Mouse (Mus musculus): ENCODE data around the gene Vrk3. TPM values are rescaled to one million over a fixed set of nuclear protein-coding genes. Genes with fewer than 3 reads are reported as not detected.

The Vrk3 gene
- polyA plus RNA-seq, 1 experiment from 2014 or later, result 45.3 TPM

DNA sequence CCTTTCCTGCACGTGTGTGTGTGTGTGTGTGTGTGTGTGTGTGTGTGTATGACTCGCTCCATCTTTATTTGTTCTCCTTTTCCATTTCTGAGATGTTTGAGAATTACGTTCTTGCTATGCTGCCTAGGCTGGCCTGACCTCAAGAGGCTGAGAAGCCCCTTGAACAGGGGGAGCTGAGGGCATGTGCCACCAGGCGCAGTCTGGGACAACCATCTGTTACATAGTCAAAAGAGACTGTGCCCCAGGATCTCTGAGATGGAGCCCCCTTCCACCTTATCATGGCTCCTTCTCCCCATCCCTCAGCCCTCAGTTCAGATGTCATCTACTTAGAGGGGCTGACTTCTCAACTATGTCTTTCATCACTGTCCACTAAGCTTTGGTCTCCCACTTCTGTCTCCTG, 66.2 kb downstream of the Vrk3 start:
- H3K4me3 ChIP-seq (replicated peaks; ENCODE audit: low read depth, low read length), result no peak overlapping the region

GRCm38 (mm10) chr7:44814952-44815553, 66.8 kb downstream of the Vrk3 start:
- H3K4me3 ChIP-seq (replicated peaks; ENCODE audit: low read depth, low read length), result peak overlapping the region; percentile 87
- H3K27ac ChIP-seq, result peak overlapping the region; percentile 98; the same call in 1 of the 2 replicates
- DNase-seq (ENCODE audit: low spot score) (no peak), ATAC-seq (replicated peaks; ENCODE audit: low FRiP score, low read depth) (no peak)
- peak overlapping the region; percentile 94; the same call in 1 of the 2 replicates for H3K9ac ChIP-seq (ENCODE audit: low read depth, low read length)
- H3K9me3 ChIP-seq (replicated peaks; ENCODE audit: low read length), result no peaks in the 10 kb centered on the region
- no peaks in the 10 kb centered on the region for H3K36me3 ChIP-seq (ENCODE audit: insufficient read depth, low read length)
- no peak for TF ChIP-seq CTCF (IDR thresholded peaks at IDR 0.05; ENCODE audit: low read depth)
- H3K27me3 ChIP-seq (ENCODE audit: insufficient read depth, low read length), result no peaks in the 10 kb centered on the region
- peak overlapping the region; percentile 81 for H3K4me2 ChIP-seq (ENCODE audit: low read length)
- H3K4me1 ChIP-seq (replicated peaks; ENCODE audit: insufficient read depth, low read length), result peaks cover 19% of the 10 kb centered on the region
- 28% methylated on average over 14 of the region's 14 CpGs for WGBS

More for the DNA sequence above, 66.2 kb downstream of the Vrk3 start:
- no peaks in the 10 kb centered on the region for H3K9me3 ChIP-seq (replicated peaks; ENCODE audit: low read length)
- H3K36me3 ChIP-seq (ENCODE audit: insufficient read depth, low read length), result no peaks in the 10 kb centered on the region
- DNase-seq (ENCODE audit: low spot score) (no peak), ATAC-seq (replicated peaks; ENCODE audit: low FRiP score, low read depth) (no peak)
- H3K27me3 ChIP-seq (ENCODE audit: insufficient read depth, low read length), result no peaks in the 10 kb centered on the region
- peaks cover 19% of the 10 kb centered on the region for H3K4me1 ChIP-seq (replicated peaks; ENCODE audit: insufficient read depth, low read length)
- H3K4me2 ChIP-seq (ENCODE audit: low read length), result no peak overlapping the region
- 93% methylated on average over 4 of the region's 4 CpGs for WGBS
- H3K27ac ChIP-seq, result no peak overlapping the region
- no peak for TF ChIP-seq CTCF (IDR thresholded peaks at IDR 0.05; ENCODE audit: low read depth)
- H3K9ac ChIP-seq (ENCODE audit: low read depth, low read length), result no peak overlapping the region

- H3K9ac ChIP-seq (ENCODE audit: low read depth, low read length), result peak within 1 kb of the TSS; percentile 94
- H3K27me3 ChIP-seq (ENCODE audit: insufficient read depth, low read length), result no peaks in the 10 kb centered on the region
- TF ChIP-seq CTCF (IDR thresholded peaks at IDR 0.05; ENCODE audit: low read depth), result no peak
- H3K36me3 ChIP-seq (ENCODE audit: insufficient read depth, low read length), result no peaks in the 10 kb centered on the region
- ATAC-seq (replicated peaks; ENCODE audit: low FRiP score, low read depth), result peak; percentile 93
- no peaks in the 10 kb centered on the region for H3K9me3 ChIP-seq (replicated peaks; ENCODE audit: low read length)
- H3K4me1 ChIP-seq (replicated peaks; ENCODE audit: insufficient read depth, low read length), result peaks cover 23% of the 10 kb centered on the region
- under 1% methylated on average over 60 of the region's 62 CpGs for WGBS
- peak within 1 kb of the TSS; percentile 87 for H3K4me3 ChIP-seq (replicated peaks; ENCODE audit: low read depth, low read length)
- peak within 1 kb of the TSS; percentile 81 for H3K4me2 ChIP-seq (ENCODE audit: low read length)
- peak within 1 kb of the TSS; percentile 98 for H3K27ac ChIP-seq
- peak; percentile 99 for DNase-seq (ENCODE audit: low spot score)
Observed at GRCm38 (mm10) chr7:44815721-44816469, 67.7 kb downstream of the Vrk3 start, which contains the start of the genes Nup62 and Il4i1. Nup62 (plus strand) TSS chr7:44816088. Il4i1 (plus strand) TSS chr7:44816387.

- Histone ChIP-seq H3K4me2 (ENCODE audit: low read length) (peak within 1 kb of the TSS; percentile 81), H3K4me1 (replicated peaks; ENCODE audit: insufficient read depth, low read length) (peaks cover 23% of the 10 kb centered on the region), H3K4me3 (replicated peaks; ENCODE audit: low read depth, low read length) (peak within 1 kb of the TSS; percentile 87), H3K9ac (ENCODE audit: low read depth, low read length) (peak within 1 kb of the TSS; percentile 94), H3K27me3 (ENCODE audit: insufficient read depth, low read length) (no peaks in the 10 kb centered on the region), H3K27ac (peak within 1 kb of the TSS; percentile 98), H3K36me3 (ENCODE audit: insufficient read depth, low read length) (no peaks in the 10 kb centered on the region), H3K9me3 (replicated peaks; ENCODE audit: low read length) (no peaks in the 10 kb centered on the region)
- DNase-seq (ENCODE audit: low spot score), result peak; percentile 73
- peak; percentile 21 for ATAC-seq (replicated peaks; ENCODE audit: low FRiP score, low read depth)
- under 1% methylated on average over 49 of the region's 57 CpGs for WGBS
- no peak for TF ChIP-seq CTCF (IDR thresholded peaks at IDR 0.05; ENCODE audit: low read depth)
Observed at GRCm38 (mm10) chr7:44816470-44817021, 68.3 kb downstream of the Vrk3 start, which contains the start of gene Atf5. Atf5 (minus strand) TSS chr7:44816658.

- Histone ChIP-seq H3K4me1 (replicated peaks; ENCODE audit: insufficient read depth, low read length) (peaks cover 23% of the 10 kb centered on the region), H3K27ac (0 out of 2 replicates have a peak overlapping the region, but pooled peaks have one; percentile 98), H3K4me2 (ENCODE audit: low read length) (peak overlapping the region; percentile 81), H3K36me3 (ENCODE audit: insufficient read depth, low read length) (no peaks in the 10 kb centered on the region), H3K9ac (ENCODE audit: low read depth, low read length) (peak overlapping the region; percentile 94), H3K4me3 (replicated peaks; ENCODE audit: low read depth, low read length) (peak overlapping the region; percentile 87), H3K27me3 (ENCODE audit: insufficient read depth, low read length) (no peaks in the 10 kb centered on the region), H3K9me3 (replicated peaks; ENCODE audit: low read length) (no peaks in the 10 kb centered on the region)
- no peak for ATAC-seq (replicated peaks; ENCODE audit: low FRiP score, low read depth)
- TF ChIP-seq CTCF (IDR thresholded peaks at IDR 0.05; ENCODE audit: low read depth), result no peak
- DNase-seq (ENCODE audit: low spot score), result no peak
- WGBS, result 15% methylated on average over 3 of the region's 3 CpGs
Observed at GRCm38 (mm10) chr7:44817441-44817840, 69.2 kb downstream of the Vrk3 start.

DNA sequence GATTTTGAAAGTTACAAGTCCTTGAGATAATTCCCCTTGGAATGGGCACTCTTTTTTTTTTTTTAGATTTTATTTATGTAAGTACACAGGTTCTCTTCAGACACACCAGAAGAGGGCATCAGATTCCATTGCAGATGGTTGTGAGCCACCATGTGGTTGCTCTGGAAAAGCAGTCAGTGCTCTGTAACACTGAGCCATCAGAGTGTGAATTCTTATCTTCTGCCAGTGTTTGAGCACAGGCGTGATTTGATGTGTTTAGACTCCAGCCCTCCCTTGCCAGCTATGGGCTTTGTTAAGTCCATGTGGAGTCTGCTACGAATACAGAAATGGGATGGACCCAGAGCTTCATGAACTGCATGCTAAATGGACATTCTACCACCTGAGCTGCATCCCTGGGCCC, 70.0 kb downstream of the Vrk3 start:
- Histone ChIP-seq H3K27ac (no peak overlapping the region), H3K4me1 (replicated peaks; ENCODE audit: insufficient read depth, low read length) (peaks cover 23% of the 10 kb centered on the region), H3K36me3 (ENCODE audit: insufficient read depth, low read length) (no peaks in the 10 kb centered on the region), H3K4me3 (replicated peaks; ENCODE audit: low read depth, low read length) (0 out of 2 replicates have a peak overlapping the region, but pooled peaks have one; percentile 87), H3K9ac (ENCODE audit: low read depth, low read length) (peak overlapping the region; percentile 94), H3K4me2 (ENCODE audit: low read length) (peak overlapping the region; percentile 81), H3K27me3 (ENCODE audit: insufficient read depth, low read length) (no peaks in the 10 kb centered on the region), H3K9me3 (replicated peaks; ENCODE audit: low read length) (no peaks in the 10 kb centered on the region)
- no peak for ATAC-seq (replicated peaks; ENCODE audit: low FRiP score, low read depth)
- DNase-seq (ENCODE audit: low spot score), result no peak
- TF ChIP-seq CTCF (IDR thresholded peaks at IDR 0.05; ENCODE audit: low read depth), result peak; percentile 54
- WGBS, result 26% methylated on average over 2 of the region's 2 CpGs
